Mouse (Mus musculus): ENCODE data around the gene Acer3. TPM values are rescaled to one million over a fixed set of nuclear protein-coding genes. Genes with fewer than 3 reads are reported as not detected.

Gene Acer3
- polyA plus RNA-seq, 1 experiment from 2014 or later = 9.1 TPM

DNA sequence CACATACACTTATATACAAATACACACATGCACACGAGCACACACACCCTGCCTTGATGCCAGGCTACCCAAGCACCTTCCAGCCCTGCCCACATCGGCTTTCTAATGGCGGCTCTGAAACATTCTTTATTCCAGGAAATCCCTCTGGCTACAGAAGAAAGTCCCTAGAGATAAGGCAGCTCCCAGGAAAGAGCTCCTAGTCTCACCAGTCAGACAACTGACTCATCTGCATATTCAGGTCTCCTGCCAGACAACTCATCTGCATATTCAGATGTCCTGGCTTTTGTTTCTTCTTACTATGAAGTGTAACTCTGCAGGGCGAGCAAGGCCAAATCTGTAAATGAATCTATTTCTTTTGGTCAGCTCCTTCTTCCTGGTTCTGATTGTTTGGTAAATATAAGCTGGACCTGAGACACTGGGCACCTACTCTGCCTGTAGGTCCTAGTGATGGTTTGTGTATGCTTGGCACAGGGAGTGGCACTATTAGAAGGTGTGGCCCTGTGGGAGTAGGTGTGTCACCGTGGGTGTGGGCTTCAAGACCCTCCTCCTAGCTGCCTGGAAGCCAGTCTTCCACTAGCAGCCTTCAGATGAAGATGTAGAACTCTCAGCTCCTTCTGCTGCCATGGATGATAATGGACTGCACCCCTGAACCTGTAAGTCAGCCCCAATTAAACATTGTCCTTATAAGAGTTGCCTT, 163.2 kb downstream of the Acer3 start:
- Histone ChIP-seq H3K4me3 (replicated peaks; ENCODE audit: low read length) (no peak overlapping the region), H3K27ac (ENCODE audit: low read length) (no peak overlapping the region), H3K4me1 (replicated peaks; ENCODE audit: control insufficient read depth, insufficient read depth, low read length) (peaks cover 15% of the 10 kb centered on the region), H3K4me2 (ENCODE audit: low read length) (no peak overlapping the region), H3K9ac (replicated peaks; ENCODE audit: low read depth, low read length) (no peak overlapping the region), H3K9me3 (ENCODE audit: control insufficient read depth, low read length) (no peaks in the 10 kb centered on the region), H3K36me3 (ENCODE audit: control insufficient read depth, insufficient read depth) (no peaks in the 10 kb centered on the region), H3K27me3 (replicated peaks; ENCODE audit: control insufficient read depth, insufficient read depth, low read length) (no peaks in the 10 kb centered on the region)
- 51% methylated on average over 5 of the region's 5 CpGs for WGBS
- no peak for ATAC-seq

Other genes starting within 250 kb of the Acer3 start
- gene Myo7a, start 201.7 kb downstream of the Acer3 start, polyA plus RNA-seq (2015; fragmentation: Nextera tagmentation; extraction: Ambion mirVana) = 17.9 and 18.1 TPM in 2 replicates
- 0.66 and 0.84 TPM in 2 replicates for gene Omp, start 175.7 kb downstream of the Acer3 start, polyA plus RNA-seq (2015; fragmentation: Nextera tagmentation; extraction: Ambion mirVana)
- gene Capn5, start 142.9 kb downstream of the Acer3 start, polyA plus RNA-seq (2015; fragmentation: Nextera tagmentation; extraction: Ambion mirVana) = 17.5 and 18.7 TPM in 2 replicates
- gene B3gnt6, start 121.7 kb downstream of the Acer3 start, polyA plus RNA-seq (2015; fragmentation: Nextera tagmentation; extraction: Ambion mirVana) = 0.30 and 0.36 TPM in 2 replicates
- gene Tsku, start 40.1 kb upstream of the Acer3 start, polyA plus RNA-seq (2015; fragmentation: Nextera tagmentation; extraction: Ambion mirVana) = 7.9 and 8.0 TPM in 2 replicates
- not detected in 2 replicates for gene Gucy2d, start 119.2 kb upstream of the Acer3 start, polyA plus RNA-seq (2015; fragmentation: Nextera tagmentation; extraction: Ambion mirVana)
- gene Lrrc32, start 168.1 kb upstream of the Acer3 start, polyA plus RNA-seq (2015; fragmentation: Nextera tagmentation; extraction: Ambion mirVana) = 2.6 and 2.8 TPM in 2 replicates